Mouse (Mus musculus): ENCODE results near the gene Nudt16l1.

DNA sequence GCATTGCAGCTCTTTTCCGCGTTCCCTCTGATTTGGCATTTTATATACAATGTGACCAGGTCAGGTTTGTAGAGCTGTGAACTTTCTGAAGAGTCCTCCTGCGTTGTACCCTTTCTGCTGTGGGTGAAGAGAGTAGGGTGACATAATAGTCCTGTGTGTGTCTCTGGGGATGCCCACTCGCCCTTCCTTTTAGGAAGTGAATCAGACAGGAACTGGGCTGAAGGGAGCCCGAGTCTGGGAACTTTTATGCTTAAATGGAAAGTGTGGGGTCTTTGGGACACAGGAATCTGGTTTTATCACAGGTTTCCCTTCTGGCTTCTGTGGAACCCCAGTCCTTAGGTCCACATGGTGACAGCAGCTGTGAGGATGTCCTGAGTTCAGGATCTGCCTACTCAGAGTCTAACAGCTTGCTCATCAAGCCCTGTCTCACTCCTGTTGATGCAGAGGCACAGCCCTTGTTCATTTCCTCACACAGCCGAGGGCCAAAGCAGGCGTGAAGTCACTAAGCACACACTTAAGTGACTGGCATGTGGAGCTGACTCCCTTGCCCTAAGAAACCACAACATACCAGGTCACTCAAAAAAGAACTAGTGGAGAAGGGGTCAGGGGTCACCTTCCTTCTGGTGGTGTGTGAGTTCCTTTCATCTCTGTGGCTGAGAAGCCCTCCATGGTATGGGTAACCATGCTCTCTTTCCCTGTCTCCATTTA lies 44.2 kb upstream of the Nudt16l1 start:
- TF ChIP-seq CTCF (IDR thresholded peaks at IDR 0.05; ENCODE audit: control insufficient read depth, insufficient read depth, insufficient replicate concordance, low read depth, low read length) (no peak), POLR2A (IDR thresholded peaks at IDR 0.05; ENCODE audit: control insufficient read depth, low read depth, low read length) (no peak)
